Mouse (Mus musculus): Measurements from ENCODE around the gene Calml3. TPM values are rescaled to one million over a fixed set of nuclear protein-coding genes. Genes with fewer than 3 reads are reported as not detected.

The Calml3 gene
- polyA plus RNA-seq, 1 experiment from 2014 or later, result not detected

DNA sequence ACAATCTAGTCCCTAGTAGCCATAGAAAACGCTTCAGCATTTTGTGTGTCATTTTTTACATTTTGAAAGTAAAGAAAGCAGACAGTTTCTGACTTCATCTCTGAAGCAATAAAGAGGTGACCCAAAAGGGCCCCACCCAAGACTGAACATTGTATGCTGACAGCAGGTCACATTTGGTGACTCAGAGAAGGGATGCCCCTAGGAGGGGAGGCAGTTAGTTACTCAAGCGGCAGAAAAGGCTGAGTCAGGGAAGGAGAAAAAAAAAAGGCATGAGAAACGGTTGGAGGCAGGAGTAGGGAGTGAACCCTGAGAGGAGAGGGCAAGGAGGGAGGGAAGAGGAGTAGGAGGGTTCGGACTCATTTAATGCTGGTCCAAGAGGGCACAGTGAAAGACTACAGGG lies 18.0 kb upstream of the Calml3 start:
- DNase-seq (ENCODE audit: low spot score), result peak; percentile 42
- ATAC-seq (replicated peaks; ENCODE audit: low FRiP score, low TSS enrichment, low read depth), result no peak
- Histone ChIP-seq H3K4me3 (ENCODE audit: low read depth, low read length) (no peak overlapping the region), H3K9ac (ENCODE audit: low read length) (no peak overlapping the region), H3K27me3 (replicated peaks; ENCODE audit: control insufficient read depth, insufficient read depth, low read length) (no peaks in the 10 kb centered on the region), H3K4me1 (replicated peaks; ENCODE audit: control insufficient read depth, insufficient read depth, low read length) (0 out of 2 replicates have a peak, but pooled peaks cover 4% of the 10 kb centered on the region), H3K9me3 (ENCODE audit: control insufficient read depth, low read length) (no peaks in the 10 kb centered on the region), H3K27ac (ENCODE audit: low read depth) (no peak overlapping the region), H3K36me3 (ENCODE audit: control insufficient read depth, insufficient read depth, low read length) (no peaks in the 10 kb centered on the region), H3K4me2 (ENCODE audit: low read length) (no peak overlapping the region)
- 63% methylated on average over 4 of the region's 4 CpGs for WGBS

DNA sequence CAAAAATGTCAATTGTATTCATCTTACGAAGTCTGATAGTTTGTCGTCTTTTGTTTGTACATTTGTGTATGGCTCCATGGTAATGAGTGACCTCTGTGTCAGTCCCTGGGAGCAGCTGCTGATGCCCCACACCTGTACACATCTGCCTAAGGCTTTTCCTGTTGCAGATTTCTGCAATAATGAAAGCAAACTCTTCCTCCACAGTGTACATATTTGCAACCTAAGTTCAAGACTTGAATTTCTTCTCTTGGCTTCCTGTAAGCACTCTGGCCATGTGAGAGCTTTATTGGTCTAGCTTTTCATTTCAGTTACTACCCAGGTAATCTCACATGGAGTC lies 14.6 kb upstream of the Calml3 start:
- DNase-seq (ENCODE audit: low spot score) (peak; percentile 46), ATAC-seq (replicated peaks; ENCODE audit: low FRiP score, low TSS enrichment, low read depth) (no peak)
- no peak overlapping the region for H3K4me2 ChIP-seq (ENCODE audit: low read length)
- H3K27me3 ChIP-seq (replicated peaks; ENCODE audit: control insufficient read depth, insufficient read depth, low read length), result no peaks in the 10 kb centered on the region
- 64% methylated on average over 2 of the region's 2 CpGs for WGBS
- no peak overlapping the region for H3K4me3 ChIP-seq (ENCODE audit: low read depth, low read length)
- 0 out of 2 replicates have a peak, but pooled peaks cover 4% of the 10 kb centered on the region for H3K4me1 ChIP-seq (replicated peaks; ENCODE audit: control insufficient read depth, insufficient read depth, low read length)
- H3K36me3 ChIP-seq (ENCODE audit: control insufficient read depth, insufficient read depth, low read length), result no peaks in the 10 kb centered on the region
- no peaks in the 10 kb centered on the region for H3K9me3 ChIP-seq (ENCODE audit: control insufficient read depth, low read length)
- H3K9ac ChIP-seq (ENCODE audit: low read length), result no peak overlapping the region
- H3K27ac ChIP-seq (ENCODE audit: low read depth), result no peak overlapping the region

DNA sequence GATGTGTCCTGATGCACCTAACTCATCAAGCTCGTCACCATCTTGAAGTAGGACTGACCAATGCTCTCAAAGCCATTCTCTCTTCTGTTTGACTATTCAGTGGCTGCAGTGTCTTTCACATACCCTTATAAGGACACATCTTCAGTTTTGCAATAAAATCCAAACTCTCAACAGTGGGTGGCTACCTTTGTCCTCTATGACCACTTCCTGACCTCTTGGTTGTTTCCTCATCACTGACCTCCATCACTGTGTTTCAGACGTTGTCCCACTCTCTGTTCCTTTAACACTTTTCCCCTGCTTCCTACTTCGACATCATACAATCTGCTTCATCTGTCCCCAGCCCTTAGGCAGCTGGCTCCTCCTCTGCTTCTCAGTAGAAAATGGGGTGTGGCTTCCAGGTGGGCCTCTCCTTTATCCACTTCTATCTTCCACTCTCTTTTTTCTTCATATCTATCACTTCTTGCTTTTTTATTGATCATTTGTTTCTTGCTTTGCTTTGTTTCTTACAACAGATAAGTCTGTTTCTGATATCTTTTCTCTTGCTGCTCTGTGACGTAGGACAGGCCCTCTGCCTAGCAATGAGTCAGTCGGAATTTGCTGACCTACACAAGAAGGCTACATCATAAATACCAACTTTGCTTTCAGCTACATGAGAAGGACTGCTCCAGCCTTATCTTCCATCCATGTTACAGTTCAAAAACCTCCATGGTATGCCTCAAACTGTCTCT lies 14.1 kb upstream of the Calml3 start:
- 59% methylated on average over 5 of the region's 5 CpGs for WGBS

DNA sequence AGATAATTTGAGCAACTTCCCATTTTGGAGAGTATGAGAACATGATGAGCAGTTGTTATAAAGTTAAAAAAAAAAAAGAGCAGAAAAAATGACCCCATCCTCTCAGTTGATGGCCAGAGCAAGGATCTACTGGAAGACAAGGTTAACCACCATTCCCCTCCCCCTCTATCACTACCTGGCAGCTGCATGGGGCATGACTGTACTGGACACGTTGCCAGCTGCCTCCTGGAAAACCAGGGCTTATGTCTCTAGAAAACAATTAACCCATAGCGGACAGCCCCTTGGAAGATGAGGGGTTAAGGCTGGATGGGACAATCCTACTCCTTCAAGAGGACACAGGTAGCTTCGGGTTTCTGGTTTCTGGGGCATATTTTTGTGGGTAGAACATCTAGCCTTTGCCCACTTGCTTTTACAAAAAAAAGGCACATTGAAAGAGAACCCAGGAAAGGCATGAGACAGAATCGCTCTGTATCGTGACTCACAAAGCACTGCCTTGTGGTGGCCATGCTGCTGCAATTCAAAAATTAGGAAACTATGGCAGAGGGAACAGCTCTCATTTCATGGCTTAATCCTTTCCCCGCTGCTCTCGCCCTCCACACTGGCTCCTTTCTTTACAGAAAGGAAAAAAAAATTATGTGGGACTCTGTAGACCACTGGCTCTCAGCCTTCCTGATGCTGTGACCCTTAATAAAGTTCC lies 3.2 kb upstream of the Calml3 start:
- H3K27me3 ChIP-seq (replicated peaks; ENCODE audit: control insufficient read depth, insufficient read depth, low read length), result no peaks in the 10 kb centered on the region
- H3K36me3 ChIP-seq (ENCODE audit: control insufficient read depth, insufficient read depth, low read length), result no peaks in the 10 kb centered on the region
- WGBS, result 82% methylated on average over 7 of the region's 7 CpGs
- no peak overlapping the region for H3K4me3 ChIP-seq (ENCODE audit: low read depth, low read length)
- no peak overlapping the region for H3K4me2 ChIP-seq (ENCODE audit: low read length)
- no peaks in the 10 kb centered on the region for H3K9me3 ChIP-seq (ENCODE audit: control insufficient read depth, low read length)
- H3K4me1 ChIP-seq (replicated peaks; ENCODE audit: control insufficient read depth, insufficient read depth, low read length), result no peaks in the 10 kb centered on the region
- DNase-seq (ENCODE audit: low spot score) (peak; percentile 42), ATAC-seq (replicated peaks; ENCODE audit: low FRiP score, low TSS enrichment, low read depth) (no peak)
- H3K27ac ChIP-seq (ENCODE audit: low read depth), result no peak overlapping the region
- no peak overlapping the region for H3K9ac ChIP-seq (ENCODE audit: low read length)

More for the DNA sequence above, 14.1 kb upstream of the Calml3 start:
- DNase-seq (ENCODE audit: low spot score) (peak; percentile 44), ATAC-seq (replicated peaks; ENCODE audit: low FRiP score, low TSS enrichment, low read depth) (no peak)
- Histone ChIP-seq H3K27me3 (replicated peaks; ENCODE audit: control insufficient read depth, insufficient read depth, low read length) (no peaks in the 10 kb centered on the region), H3K4me1 (replicated peaks; ENCODE audit: control insufficient read depth, insufficient read depth, low read length) (0 out of 2 replicates have a peak, but pooled peaks cover 4% of the 10 kb centered on the region), H3K36me3 (ENCODE audit: control insufficient read depth, insufficient read depth, low read length) (no peaks in the 10 kb centered on the region), H3K9ac (ENCODE audit: low read length) (no peak overlapping the region), H3K4me2 (ENCODE audit: low read length) (no peak overlapping the region), H3K9me3 (ENCODE audit: control insufficient read depth, low read length) (no peaks in the 10 kb centered on the region), H3K27ac (ENCODE audit: low read depth) (no peak overlapping the region), H3K4me3 (ENCODE audit: low read depth, low read length) (no peak overlapping the region)

DNA sequence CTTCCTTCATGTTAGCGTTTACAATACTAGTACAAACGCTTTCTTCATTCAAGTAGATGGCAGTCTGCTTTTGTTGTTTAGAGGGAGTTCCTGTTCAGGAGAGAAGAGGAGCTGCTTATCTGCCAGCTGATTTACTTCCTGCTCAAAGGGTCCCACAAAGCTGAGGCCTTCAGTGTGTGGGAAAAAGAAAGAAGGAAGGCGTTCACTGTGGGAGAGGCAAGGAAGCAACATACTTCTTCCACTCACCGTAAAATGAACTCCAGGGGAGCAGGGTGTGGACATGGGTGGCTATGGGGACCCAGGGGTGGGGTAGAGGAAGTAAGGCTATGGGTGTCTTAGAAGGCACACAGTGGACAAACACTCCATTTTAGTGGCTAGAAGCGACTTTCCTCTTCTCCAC lies 1.5 kb upstream of the Calml3 start:
- DNase-seq (ENCODE audit: low spot score) (peak; percentile 51), ATAC-seq (replicated peaks; ENCODE audit: low FRiP score, low TSS enrichment, low read depth) (no peak)
- 0 out of 2 replicates have a peak overlapping the region, but pooled peaks have one; percentile 22 for H3K27ac ChIP-seq (ENCODE audit: low read depth)
- no peaks in the 10 kb centered on the region for H3K9me3 ChIP-seq (ENCODE audit: control insufficient read depth, low read length)
- no peak overlapping the region for H3K4me2 ChIP-seq (ENCODE audit: low read length)
- whole genome bisulfite sequencing, result 62% methylated on average over 5 of the region's 5 CpGs
- no peak overlapping the region for H3K4me3 ChIP-seq (ENCODE audit: low read depth, low read length)
- no peak overlapping the region for H3K9ac ChIP-seq (ENCODE audit: low read length)
- no peaks in the 10 kb centered on the region for H3K36me3 ChIP-seq (ENCODE audit: control insufficient read depth, insufficient read depth, low read length)
- H3K4me1 ChIP-seq (replicated peaks; ENCODE audit: control insufficient read depth, insufficient read depth, low read length), result peaks cover 4% of the 10 kb centered on the region; the same call in 1 of the 2 replicates
- H3K27me3 ChIP-seq (replicated peaks; ENCODE audit: control insufficient read depth, insufficient read depth, low read length), result no peaks in the 10 kb centered on the region

DNA sequence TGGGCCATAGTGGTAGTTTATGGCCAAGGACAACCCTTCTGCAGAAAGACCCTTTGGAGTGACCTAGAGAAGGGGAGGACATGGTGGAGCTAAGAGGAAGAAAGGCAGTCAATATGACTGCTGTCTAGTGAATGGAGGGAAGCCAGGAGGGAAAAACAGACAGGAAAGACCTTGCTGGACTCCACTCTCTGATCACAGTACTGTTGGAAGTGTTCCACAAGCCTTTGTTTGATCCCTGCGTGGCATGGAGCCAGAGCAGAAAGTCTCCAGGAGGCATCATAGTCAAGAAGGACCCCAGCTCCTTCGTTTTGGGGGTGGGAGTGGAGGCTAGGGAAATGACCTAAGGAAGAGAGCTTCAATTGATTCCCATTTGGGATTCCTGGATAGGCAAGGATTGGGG lies 1.0 kb upstream of the Calml3 start:
- H3K4me3 ChIP-seq (ENCODE audit: low read depth, low read length), result no peak overlapping the region
- DNase-seq (ENCODE audit: low spot score), result peak; percentile 45
- H3K9ac ChIP-seq (ENCODE audit: low read length), result no peak overlapping the region
- ATAC-seq (replicated peaks; ENCODE audit: low FRiP score, low TSS enrichment, low read depth), result no peak
- peaks cover 4% of the 10 kb centered on the region; the same call in 1 of the 2 replicates for H3K4me1 ChIP-seq (replicated peaks; ENCODE audit: control insufficient read depth, insufficient read depth, low read length)
- no peak overlapping the region for H3K4me2 ChIP-seq (ENCODE audit: low read length)
- WGBS, result 49% methylated on average over 2 of the region's 2 CpGs
- 0 out of 2 replicates have a peak overlapping the region, but pooled peaks have one; percentile 22 for H3K27ac ChIP-seq (ENCODE audit: low read depth)
- H3K27me3 ChIP-seq (replicated peaks; ENCODE audit: control insufficient read depth, insufficient read depth, low read length), result no peaks in the 10 kb centered on the region
- no peaks in the 10 kb centered on the region for H3K9me3 ChIP-seq (ENCODE audit: control insufficient read depth, low read length)
- H3K36me3 ChIP-seq (ENCODE audit: control insufficient read depth, insufficient read depth, low read length), result no peaks in the 10 kb centered on the region

DNA sequence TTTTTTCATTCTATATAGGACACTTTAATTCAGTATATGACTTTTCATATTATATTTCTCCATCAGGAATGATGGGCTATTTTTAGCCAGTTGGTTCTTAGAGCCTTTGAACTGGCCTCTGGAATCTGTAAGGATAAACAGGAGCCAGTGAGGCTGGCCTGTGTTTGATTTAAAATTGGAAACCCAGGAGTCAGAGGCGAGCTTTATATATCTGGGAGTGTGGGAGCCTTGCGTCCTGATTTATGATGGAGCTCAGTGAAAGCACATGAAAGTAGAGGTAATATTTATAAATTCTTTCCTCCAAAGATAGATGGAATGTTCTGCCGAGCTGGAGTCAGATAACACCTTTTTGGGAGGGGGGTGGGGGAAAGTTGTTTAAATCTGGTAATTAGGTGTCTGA lies 4.7 kb downstream of the Calml3 start:
- DNase-seq (ENCODE audit: low spot score) (no peak), ATAC-seq (replicated peaks; ENCODE audit: low FRiP score, low TSS enrichment, low read depth) (peak; percentile 74)
- Histone ChIP-seq H3K27ac (ENCODE audit: low read depth) (no peak overlapping the region), H3K36me3 (ENCODE audit: control insufficient read depth, insufficient read depth, low read length) (no peaks in the 10 kb centered on the region), H3K4me3 (ENCODE audit: low read depth, low read length) (no peak overlapping the region), H3K4me2 (ENCODE audit: low read length) (no peak overlapping the region), H3K4me1 (replicated peaks; ENCODE audit: control insufficient read depth, insufficient read depth, low read length) (peaks cover 4% of the 10 kb centered on the region; the same call in 1 of the 2 replicates), H3K27me3 (replicated peaks; ENCODE audit: control insufficient read depth, insufficient read depth, low read length) (no peaks in the 10 kb centered on the region), H3K9me3 (ENCODE audit: control insufficient read depth, low read length) (no peaks in the 10 kb centered on the region), H3K9ac (ENCODE audit: low read length) (no peak overlapping the region)
- 10% methylated on average over 3 of the region's 3 CpGs for WGBS

DNA sequence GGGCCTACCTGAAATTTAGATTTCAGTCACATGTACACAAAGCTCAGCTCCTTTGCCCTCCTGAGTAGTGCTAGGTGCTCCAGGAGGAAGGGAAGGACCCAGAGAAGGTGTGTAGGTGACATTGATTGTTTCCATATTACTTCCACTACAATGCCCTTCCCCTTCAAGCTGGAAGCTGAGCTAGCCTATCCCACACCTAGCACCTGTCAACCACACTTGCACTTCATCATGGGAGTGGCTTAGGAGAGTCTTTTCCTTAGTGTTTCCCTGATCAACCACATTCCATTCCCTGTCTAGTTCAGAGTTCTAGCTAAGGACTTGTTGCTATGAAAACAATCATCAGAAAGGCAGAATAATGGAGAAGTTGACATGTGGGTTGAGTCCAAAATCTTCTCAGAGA lies 5.4 kb downstream of the Calml3 start:
- no peak overlapping the region for H3K27ac ChIP-seq (ENCODE audit: low read depth)
- H3K4me1 ChIP-seq (replicated peaks; ENCODE audit: control insufficient read depth, insufficient read depth, low read length), result peaks cover 4% of the 10 kb centered on the region; the same call in 1 of the 2 replicates
- H3K36me3 ChIP-seq (ENCODE audit: control insufficient read depth, insufficient read depth, low read length), result no peaks in the 10 kb centered on the region
- no peak overlapping the region for H3K9ac ChIP-seq (ENCODE audit: low read length)
- H3K27me3 ChIP-seq (replicated peaks; ENCODE audit: control insufficient read depth, insufficient read depth, low read length), result no peaks in the 10 kb centered on the region
- DNase-seq (ENCODE audit: low spot score) (no peak), ATAC-seq (replicated peaks; ENCODE audit: low FRiP score, low TSS enrichment, low read depth) (no peak)
- no peak overlapping the region for H3K4me2 ChIP-seq (ENCODE audit: low read length)
- no peak overlapping the region for H3K4me3 ChIP-seq (ENCODE audit: low read depth, low read length)
- H3K9me3 ChIP-seq (ENCODE audit: control insufficient read depth, low read length), result no peaks in the 10 kb centered on the region

All from intestine, embryonic 14.5 days (tissue).